In genomic region chr11:102226067-102226978, GRCm38 (mm10) we compare ENCODE assay signal across 12 mouse cellular contexts. TPM values are rescaled to one million over a fixed set of nuclear protein-coding genes. Genes with fewer than 3 reads are reported as not detected.
A peak's percentile ranks its signal among the peaks of the same experiment; 100 is the strongest.
DNase-seq lines count a peak whose midpoint lies in the region; ATAC-seq and TF ChIP-seq lines count a peak whose summit lies in the region.
"Had no signal": no experiment of that assay in that cellular context is flagged by ENCODE, and none has a peak within 500 bp of the region (broad histone marks: within the 10 kb centered on the region; RNA-seq: fewer than 3 reads in every experiment).

No protein-coding gene starts in this region.

- H3K9ac ChIP-seq in heart, adult 2 months (ENCODE audit: low read depth, low read length): no peak overlapping the region
- no peak overlapping the region for H3K9ac ChIP-seq in embryonic facial prominence, embryonic 15.5 days
- peak overlapping the region; percentile 33 for H3K9ac ChIP-seq in hindbrain, embryonic 16.5 days (ENCODE audit: low read depth, low read length)
- H3K9ac ChIP-seq: limb, embryonic 12.5 days had no signal

- TF ChIP-seq POLR2A in heart, adult 2 months (IDR thresholded peaks at IDR 0.05; ENCODE audit: insufficient read depth, low read depth, low read length): no peak

- no peak for TF ChIP-seq CTCF in heart, adult 2 months (IDR thresholded peaks at IDR 0.05)
- TF ChIP-seq CTCF in E14TG2a.4 (conservative IDR thresholded peaks at IDR 0.05; ENCODE audit: low read length): no peak

- H3K27me3 ChIP-seq in heart, adult 2 months (ENCODE audit: control insufficient read depth, insufficient read depth, low read length): no peaks in the 10 kb centered on the region
- H3K27me3 ChIP-seq in E14TG2a.4 (ENCODE audit: insufficient read depth, low read length): peaks cover 18% of the 10 kb centered on the region
- H3K27me3 ChIP-seq in embryonic facial prominence, embryonic 15.5 days: no peaks in the 10 kb centered on the region
- H3K27me3 ChIP-seq in hindbrain, embryonic 16.5 days (replicated peaks; ENCODE audit: control insufficient read depth, insufficient read depth, low read length): no peaks in the 10 kb centered on the region

- peaks cover 5% of the 10 kb centered on the region; the same call in 1 of the 2 replicates for H3K79me2 ChIP-seq in heart, adult 2 months (replicated peaks; ENCODE audit: control insufficient read depth, insufficient read depth, low read length)

- no peak overlapping the region for H3K4me3 ChIP-seq in heart, adult 2 months
- H3K4me3 ChIP-seq in E14TG2a.4 (replicated peaks; ENCODE audit: low read length): peak overlapping the region; percentile 8
- 0 out of 2 replicates have a peak overlapping the region, but pooled peaks have one; percentile 89 for H3K4me3 ChIP-seq in embryonic facial prominence, embryonic 15.5 days (replicated peaks)
- H3K4me3 ChIP-seq in hindbrain, embryonic 16.5 days (ENCODE audit: low read length): no peak overlapping the region

- peak in 1 of 2 experiments; percentile 22 for DNase-seq in heart, adult 2 months
- DNase-seq in heart, postnatal 4 days: no peak
- no peak for DNase-seq in urinary bladder, postnatal 14 days (ENCODE audit: low spot score)
- no peak for DNase-seq in gastrocnemius, postnatal 14 days
- no peak for DNase-seq in ovary, adult 18-20 months (ENCODE audit: low spot score)
- DNase-seq: kidney, adult 18-20 months; right cerebral cortex, postnatal 14 days; thymus, adult 18-20 months had no signal

- TF ChIP-seq EP300 in heart, adult 2 months (IDR thresholded peaks at IDR 0.05; ENCODE audit: insufficient read depth, low read depth, low read length): no peak

- ATAC-seq in embryonic facial prominence, embryonic 15.5 days (ENCODE audit: insufficient number of reproducible peaks, low FRiP score, low TSS enrichment, low read depth): no peak
- no peak for ATAC-seq in hindbrain, embryonic 16.5 days

- peaks cover 38% of the 10 kb centered on the region for H3K4me1 ChIP-seq in heart, adult 2 months (ENCODE audit: control insufficient read depth, insufficient read depth, low read length)
- peaks cover 91% of the 10 kb centered on the region for H3K4me1 ChIP-seq in E14TG2a.4 (replicated peaks; ENCODE audit: low read depth, low read length)
- peaks cover 81% of the 10 kb centered on the region for H3K4me1 ChIP-seq in embryonic facial prominence, embryonic 15.5 days
- peaks cover 51% of the 10 kb centered on the region for H3K4me1 ChIP-seq in hindbrain, embryonic 16.5 days (ENCODE audit: control insufficient read depth, insufficient read depth, low read depth, low read length)

- H3K27ac ChIP-seq in heart, adult 2 months: peak overlapping the region; percentile 20
- peak overlapping the region; percentile 92; the same call in 1 of the 2 replicates for H3K27ac ChIP-seq in embryonic facial prominence, embryonic 15.5 days (replicated peaks)
- H3K27ac ChIP-seq in hindbrain, embryonic 16.5 days (ENCODE audit: low read depth, low read length): no peak overlapping the region
- H3K27ac ChIP-seq: limb, embryonic 12.5 days had no signal

- WGBS in heart, adult 2 months: 57% methylated on average over 12 of the region's 12 CpGs
- 73% methylated on average over 12 of the region's 12 CpGs for WGBS in embryonic facial prominence, embryonic 15.5 days
- 57% methylated on average over 12 of the region's 12 CpGs for WGBS in hindbrain, embryonic 16.5 days

- H3K4me2 ChIP-seq in embryonic facial prominence, embryonic 15.5 days (replicated peaks): peak overlapping the region; percentile 74
- peak overlapping the region; percentile 63; the same call in 1 of the 2 replicates for H3K4me2 ChIP-seq in hindbrain, embryonic 16.5 days (ENCODE audit: low read length)

- H3K36me3 ChIP-seq in heart, adult 2 months (ENCODE audit: control insufficient read depth, insufficient read depth, low read length): peaks cover 6% of the 10 kb centered on the region; the same call in 1 of the 2 replicates
- peaks cover 8% of the 10 kb centered on the region for H3K36me3 ChIP-seq in E14TG2a.4 (ENCODE audit: insufficient read depth, low read length)
- peaks cover 5% of the 10 kb centered on the region; the same call in 1 of the 2 replicates for H3K36me3 ChIP-seq in embryonic facial prominence, embryonic 15.5 days
- no peaks in the 10 kb centered on the region for H3K36me3 ChIP-seq in hindbrain, embryonic 16.5 days (ENCODE audit: control insufficient read depth, insufficient read depth, low read length)

- intact Hi-C loops in heart, adult 2 months (cut with DNase I): no loop called here
- intact Hi-C loops in gastrocnemius, postnatal 14 days (cut with DNase I; ENCODE audit: low total_unique reads): loop anchor here (5.0 kb wide), 1 partner anchor 34 kb away; no protein-coding TSS in a partner anchor

- no peaks in the 10 kb centered on the region for H3K9me3 ChIP-seq in E14TG2a.4 (ENCODE audit: low read length)
- no peaks in the 10 kb centered on the region for H3K9me3 ChIP-seq in embryonic facial prominence, embryonic 15.5 days (replicated peaks)
- no peaks in the 10 kb centered on the region for H3K9me3 ChIP-seq in hindbrain, embryonic 16.5 days (ENCODE audit: control insufficient read depth, low read length)
- H3K9me3 ChIP-seq: limb, embryonic 12.5 days had no signal

RNA-seq across cellular contexts. Expression of gene Hdac5, which starts 3.6 kb away (rescaled TPM):
- 100 to 1,000 TPM; 113 to 137 TPM for total RNA-seq in heart, adult 2 months (2021)
- polyA plus RNA-seq in heart, adult 2 months (2012; rRNA removed): 92.6 and 98.5 TPM in 2 replicates
- 10 to 100 TPM; 90.7 to 91.4 TPM for total RNA-seq in heart, postnatal 4 days (2021)
- polyA plus RNA-seq in embryonic facial prominence, embryonic 15.5 days (2015; fragmentation: Nextera tagmentation; extraction: Ambion mirVana): 105 and 106 TPM in 2 replicates
- polyA plus RNA-seq in hindbrain, embryonic 16.5 days (2015; fragmentation: Nextera tagmentation; extraction: Ambion mirVana): 75.8 and 83.0 TPM in 2 replicates
- 10 to 100 TPM; 59.5 to 65.6 TPM for total RNA-seq in gastrocnemius, postnatal 14 days (2021)

RNA-seq across cellular contexts. Expression of gene BC030867, which starts 22.4 kb away (rescaled TPM):
- total RNA-seq in heart, adult 2 months (2021): under 1 TPM; 0.26 to 0.32 TPM
- 0.45 and 0.56 TPM in 2 replicates for polyA plus RNA-seq in heart, adult 2 months (2012; rRNA removed)
- total RNA-seq in heart, postnatal 4 days (2021): 1 to 10 TPM; 5.3 TPM
- 13.6 and 16.0 TPM in 2 replicates for polyA plus RNA-seq in embryonic facial prominence, embryonic 15.5 days (2015; fragmentation: Nextera tagmentation; extraction: Ambion mirVana)
- polyA plus RNA-seq in hindbrain, embryonic 16.5 days (2015; fragmentation: Nextera tagmentation; extraction: Ambion mirVana): 2.9 and 3.6 TPM in 2 replicates
- total RNA-seq in gastrocnemius, postnatal 14 days (2021): under 1 TPM; 0.11 to 0.47 TPM

RNA-seq across cellular contexts. Expression of gene G6pc3, which starts 36.9 kb away (rescaled TPM):
- total RNA-seq in heart, adult 2 months (2021): 10 to 100 TPM; 44.8 to 50.6 TPM
- 89.9 and 95.3 TPM in 2 replicates for polyA plus RNA-seq in heart, adult 2 months (2012; rRNA removed)
- total RNA-seq in heart, postnatal 4 days (2021): 10 to 100 TPM; 29.9 to 32.6 TPM
- polyA plus RNA-seq in embryonic facial prominence, embryonic 15.5 days (2015; fragmentation: Nextera tagmentation; extraction: Ambion mirVana): 29.8 and 31.7 TPM in 2 replicates
- polyA plus RNA-seq in hindbrain, embryonic 16.5 days (2015; fragmentation: Nextera tagmentation; extraction: Ambion mirVana): 44.3 and 45.9 TPM in 2 replicates
- total RNA-seq in gastrocnemius, postnatal 14 days (2021): 10 to 100 TPM; 36.1 to 36.2 TPM

RNA-seq across cellular contexts. Expression of gene Lsm12, which starts 41.2 kb away (rescaled TPM):
- total RNA-seq in heart, adult 2 months (2021): 10 to 100 TPM; 49.4 to 50.2 TPM
- polyA plus RNA-seq in heart, adult 2 months (2012; rRNA removed): 32.5 and 42.4 TPM in 2 replicates
- 10 to 100 TPM; 71.3 to 75.3 TPM for total RNA-seq in heart, postnatal 4 days (2021)
- polyA plus RNA-seq in embryonic facial prominence, embryonic 15.5 days (2015; fragmentation: Nextera tagmentation; extraction: Ambion mirVana): 113 and 128 TPM in 2 replicates
- 99.0 and 116 TPM in 2 replicates for polyA plus RNA-seq in hindbrain, embryonic 16.5 days (2015; fragmentation: Nextera tagmentation; extraction: Ambion mirVana)
- total RNA-seq in gastrocnemius, postnatal 14 days (2021): 10 to 100 TPM; 69.9 to 76.0 TPM

RNA-seq across cellular contexts. Expression of gene Asb16, which starts 42.2 kb away (rescaled TPM):
- total RNA-seq in heart, adult 2 months (2021): 1 to 10 TPM in 1 of 2 experiments, under 1 TPM in 1; 0.89 to 1.1 TPM
- polyA plus RNA-seq in heart, adult 2 months (2012; rRNA removed): 0.70 and 0.74 TPM in 2 replicates
- total RNA-seq in heart, postnatal 4 days (2021): under 1 TPM; 0.33 to 0.41 TPM
- polyA plus RNA-seq in embryonic facial prominence, embryonic 15.5 days (2015; fragmentation: Nextera tagmentation; extraction: Ambion mirVana): 0.12 and 0.26 TPM in 2 replicates
- 0.09 and 0.11 TPM in 2 replicates for polyA plus RNA-seq in hindbrain, embryonic 16.5 days (2015; fragmentation: Nextera tagmentation; extraction: Ambion mirVana)
- 10 to 100 TPM; 58.9 to 61.2 TPM for total RNA-seq in gastrocnemius, postnatal 14 days (2021)

Comparison
In these comparisons a context has a peak if more than half of its experiments do, and no peak if none do; other contexts are left out.
1. RNA of gene BC030867, which starts 22.4 kb away (total RNA-seq): 5.3 TPM in heart, postnatal 4 days; 0.11 to 0.47 TPM in gastrocnemius, postnatal 14 days and 0.26 to 0.32 TPM in heart, adult 2 months; every median in the first group is over 4 times any median in the second.
2. H3K4me3 ChIP-seq: peak in E14TG2a.4 (single experiment) and embryonic facial prominence, embryonic 15.5 days (single experiment); none in heart, adult 2 months (single experiment) and hindbrain, embryonic 16.5 days (single experiment).